Comparison of ENCODE assay signal across 10 mouse cellular contexts in the genomic region with DNA sequence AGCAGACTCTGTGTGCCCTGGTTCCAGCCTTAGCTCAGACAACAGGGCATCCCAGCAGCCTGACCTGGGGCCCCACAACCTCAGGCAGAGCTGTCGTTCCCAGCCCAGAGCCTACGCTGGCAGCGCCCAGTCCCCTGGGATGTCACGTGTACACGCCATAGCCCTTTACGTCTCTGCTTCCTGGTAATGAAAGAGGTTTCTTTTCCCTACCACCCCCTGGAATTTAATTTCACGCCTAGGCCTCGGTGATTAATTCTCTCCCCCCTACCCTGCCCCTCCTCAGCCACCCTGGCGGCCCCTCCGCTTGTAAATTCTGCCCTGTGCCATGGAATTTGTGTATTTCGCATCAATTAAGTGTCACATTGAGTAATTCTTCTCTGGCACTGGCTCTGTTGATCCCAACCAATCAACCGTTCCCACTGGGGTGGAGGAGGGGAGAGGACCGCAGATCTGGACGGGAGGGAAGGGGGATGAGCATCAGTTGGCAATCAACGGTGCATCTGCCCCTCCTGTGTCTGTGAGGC.
DNase-seq lines count a peak whose midpoint lies in the region; ATAC-seq lines count a peak whose summit lies in the region.
"Had no signal": no experiment of that assay in that cellular context is flagged by ENCODE, and none has a peak within 500 bp of the region (broad histone marks: within the 10 kb centered on the region; RNA-seq: fewer than 3 reads in every experiment).

No protein-coding gene starts in this region.

- WGBS in forebrain, embryonic 14.5 days = 3% methylated on average over 15 of the region's 15 CpGs
- WGBS in liver, embryonic 12.5 days (ENCODE audit: insufficient replicate concordance) = 56% methylated on average over 15 of the region's 15 CpGs

- H3K36me3 ChIP-seq in forebrain, embryonic 14.5 days (ENCODE audit: control insufficient read depth, insufficient read depth, low read length) = no peaks in the 10 kb centered on the region
- no peaks in the 10 kb centered on the region for H3K36me3 ChIP-seq in liver, embryonic 12.5 days

- peak overlapping the region; percentile 42 for H3K9ac ChIP-seq in forebrain, embryonic 14.5 days (ENCODE audit: low read length)
- H3K9ac ChIP-seq in liver, embryonic 12.5 days = no peak overlapping the region
- H3K9ac ChIP-seq: liver, embryonic 14.5 days had no signal

- peak; percentile 55 to 60 for DNase-seq in right cerebral cortex, postnatal 10 days (ENCODE audit: low spot score in 2 of 2)
- no peak for DNase-seq in right cerebral cortex, postnatal 14 days
- peak; percentile 89 for DNase-seq in forebrain, embryonic 14.5 days (ENCODE audit: low spot score)
- DNase-seq in mesoderm, embryonic 11.5 days (ENCODE audit: low read depth, low spot score) = peak; percentile 74
- no peak for DNase-seq in thymus, postnatal 25 days
- no peak for DNase-seq in cerebellum, adult 9-11 months
- DNase-seq: heart, adult 2 months had no signal

- no peak overlapping the region for H3K4me2 ChIP-seq in forebrain, embryonic 14.5 days (ENCODE audit: low read length)
- H3K4me2 ChIP-seq in liver, embryonic 12.5 days = no peak overlapping the region

- peak overlapping the region; percentile 98 for H3K27ac ChIP-seq in forebrain, embryonic 14.5 days (ENCODE audit: low read depth, low read length)
- no peak overlapping the region for H3K27ac ChIP-seq in liver, embryonic 12.5 days
- H3K27ac ChIP-seq: heart, adult 2 months; liver, embryonic 14.5 days had no signal

- H3K27me3 ChIP-seq in forebrain, embryonic 14.5 days (replicated peaks; ENCODE audit: control insufficient read depth, insufficient read depth, low read length) = no peaks in the 10 kb centered on the region
- peaks cover 6% of the 10 kb centered on the region; the same call in 1 of the 2 replicates for H3K27me3 ChIP-seq in liver, embryonic 12.5 days (replicated peaks)
- H3K27me3 ChIP-seq: Patski had no signal

- ATAC-seq in forebrain, embryonic 14.5 days = peak; percentile 62
- no peak for ATAC-seq in liver, embryonic 12.5 days
- ATAC-seq: Patski had no signal

- no peaks in the 10 kb centered on the region for H3K9me3 ChIP-seq in forebrain, embryonic 14.5 days (replicated peaks; ENCODE audit: control insufficient read depth, low read length)
- H3K9me3 ChIP-seq in liver, embryonic 12.5 days (replicated peaks) = no peaks in the 10 kb centered on the region

- H3K4me3 ChIP-seq in forebrain, embryonic 14.5 days (ENCODE audit: low read depth, low read length) = no peak overlapping the region
- no peak overlapping the region for H3K4me3 ChIP-seq in liver, embryonic 12.5 days
- H3K4me3 ChIP-seq: heart, adult 2 months had no signal

- peaks cover 39% of the 10 kb centered on the region for H3K4me1 ChIP-seq in forebrain, embryonic 14.5 days (ENCODE audit: control insufficient read depth, insufficient read depth, low read length)
- no peaks in the 10 kb centered on the region for H3K4me1 ChIP-seq in liver, embryonic 12.5 days

Comparison
In these comparisons a context has a peak if more than half of its experiments do, and no peak if none do; other contexts are left out.
1. DNase-seq: peak in right cerebral cortex, postnatal 10 days (2 of 2), forebrain, embryonic 14.5 days (single experiment) and mesoderm, embryonic 11.5 days (single experiment); none in right cerebral cortex, postnatal 14 days (single experiment), thymus, postnatal 25 days (single experiment) and cerebellum, adult 9-11 months (single experiment).